Mouse (Mus musculus) 3T3-L1 (cell line): Measurements from ENCODE around the gene Tigd3.

ENCODE experiments used
- DNase-seq: peaks from one replicate; pipeline ENCODE4 v3.0.0-alpha.2; 2015; ENCODE audit warnings: low read depth, low spot score

Tigd3 gene

GRCm38 (mm10) chr19:5894002-5894678, at the start of gene Tigd3:
TSS of gene Tigd3 (minus strand) at chr19:5894149.
- peak; percentile 94 for DNase-seq

DNA sequence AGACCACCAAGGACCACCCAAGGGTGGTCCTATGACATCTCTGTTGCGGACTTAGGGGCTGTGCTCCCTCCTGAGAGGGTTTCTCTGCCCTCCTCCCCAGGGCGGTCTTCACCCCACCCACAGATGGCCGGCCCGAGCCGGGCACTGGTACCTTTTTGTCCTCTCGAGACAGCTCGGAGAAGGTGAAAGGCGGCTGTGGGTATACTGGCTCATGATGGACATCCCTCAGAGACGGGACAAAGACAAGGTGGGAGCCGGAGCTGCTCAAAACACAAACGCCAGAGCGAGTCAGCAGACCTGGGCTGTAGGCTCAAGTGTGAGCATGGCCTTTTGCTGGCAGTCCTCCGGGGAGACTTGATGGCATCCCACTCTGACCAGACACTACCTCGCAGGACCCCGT, 49.5 kb upstream of the Tigd3 start:
- DNase-seq: no peak

GRCm38 (mm10) chr19:5942581-5942980, 48.6 kb upstream of the Tigd3 start:
- DNase-seq: no peak

DNA sequence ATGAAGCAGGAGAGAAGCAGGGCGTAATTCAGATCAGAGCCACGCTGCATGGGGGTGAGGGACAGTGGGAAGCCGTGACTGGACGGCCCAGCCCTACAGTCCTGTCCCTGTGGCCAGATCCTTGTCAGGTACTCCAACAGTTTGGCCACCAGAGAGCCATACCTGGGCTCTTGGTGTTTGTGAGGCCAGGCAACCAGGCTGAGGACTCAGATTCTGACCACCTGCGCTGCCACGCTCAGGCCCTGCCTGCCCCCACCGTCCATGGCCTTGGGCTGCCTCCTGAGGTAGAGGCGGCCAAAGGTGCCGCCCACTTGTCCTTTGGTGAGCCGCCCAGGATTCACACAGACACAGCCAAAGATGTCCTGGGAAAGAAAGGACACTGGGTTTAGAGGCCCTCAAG, 46.7 kb upstream of the Tigd3 start:
- DNase-seq: no peak

- peak; percentile 100 for DNase-seq
Measured at GRCm38 (mm10) chr19:5940173-5940572, 46.2 kb upstream of the Tigd3 start.

GRCm38 (mm10) chr19:5939715-5940114, 45.8 kb upstream of the Tigd3 start:
- no peak for DNase-seq

DNA sequence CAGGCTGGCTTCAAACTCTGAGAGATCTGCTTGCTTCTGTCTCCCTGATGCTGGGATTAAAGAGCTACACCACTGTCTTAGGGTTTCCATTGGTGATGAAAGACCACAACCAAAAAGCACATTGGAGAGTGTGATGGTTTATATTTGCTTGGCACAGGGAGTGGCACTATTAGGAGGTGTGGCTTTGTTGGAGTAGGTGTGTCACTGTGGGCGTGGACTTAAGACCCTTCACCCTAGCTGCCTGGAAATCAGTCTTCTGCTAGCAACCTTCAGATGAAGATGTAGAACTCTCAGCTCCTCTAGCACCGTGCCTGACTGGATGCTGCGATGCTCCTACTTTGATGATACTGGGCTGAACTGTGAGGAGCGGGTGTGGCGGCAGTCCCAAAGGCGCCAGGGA, 44.6 kb upstream of the Tigd3 start:
- no peak for DNase-seq

DNA sequence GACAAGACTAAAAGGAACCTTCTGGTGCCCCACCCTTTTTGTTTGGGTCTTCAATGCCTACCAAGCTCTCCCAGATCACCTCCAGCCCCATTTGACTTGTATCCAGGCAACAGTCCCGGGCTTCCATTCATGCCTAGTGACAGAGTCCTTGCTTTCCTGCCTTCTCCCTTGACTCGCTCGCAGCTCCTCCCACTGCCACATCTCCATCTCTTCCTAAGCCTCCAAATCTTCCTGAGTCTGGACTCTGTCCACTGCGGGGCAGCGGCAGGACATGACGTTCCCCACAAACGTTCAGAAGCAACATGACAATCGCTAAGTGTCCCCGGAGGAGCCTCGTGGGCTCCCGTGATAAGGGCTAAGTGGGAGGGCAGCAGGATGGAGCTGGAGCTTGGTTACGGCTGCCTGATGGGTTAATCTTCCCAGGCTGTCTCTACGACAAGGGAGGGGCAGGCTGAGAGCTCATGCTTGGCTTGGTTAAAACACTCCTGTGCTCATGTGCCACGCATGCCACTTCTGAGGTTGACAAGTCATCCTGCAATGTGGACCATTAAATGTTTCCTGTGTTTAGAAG, 44.0 kb upstream of the Tigd3 start:
- no peak for DNase-seq

- no peak for DNase-seq
Measured at GRCm38 (mm10) chr19:5937095-5937835, 43.3 kb upstream of the Tigd3 start.

DNA sequence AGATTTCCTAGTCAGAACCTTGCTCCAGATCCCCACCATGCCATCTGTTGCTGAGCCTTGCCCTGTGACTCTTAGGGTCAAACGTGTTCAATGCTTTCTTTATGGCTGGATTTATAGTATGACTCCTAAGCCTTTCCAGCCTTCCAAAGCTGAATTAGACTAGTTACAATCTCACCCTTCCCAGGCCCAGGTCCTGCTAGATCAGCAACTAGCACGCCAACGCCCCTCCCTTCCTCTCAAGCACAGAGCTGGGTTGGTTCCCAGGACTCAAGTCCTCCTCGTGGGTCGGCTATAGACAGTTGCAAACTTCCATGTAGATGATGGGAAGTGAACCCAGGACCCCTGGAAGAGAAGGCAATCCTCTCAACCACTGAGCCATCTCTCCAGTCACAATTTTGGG, 41.7 kb upstream of the Tigd3 start:
- no peak for DNase-seq

DNA sequence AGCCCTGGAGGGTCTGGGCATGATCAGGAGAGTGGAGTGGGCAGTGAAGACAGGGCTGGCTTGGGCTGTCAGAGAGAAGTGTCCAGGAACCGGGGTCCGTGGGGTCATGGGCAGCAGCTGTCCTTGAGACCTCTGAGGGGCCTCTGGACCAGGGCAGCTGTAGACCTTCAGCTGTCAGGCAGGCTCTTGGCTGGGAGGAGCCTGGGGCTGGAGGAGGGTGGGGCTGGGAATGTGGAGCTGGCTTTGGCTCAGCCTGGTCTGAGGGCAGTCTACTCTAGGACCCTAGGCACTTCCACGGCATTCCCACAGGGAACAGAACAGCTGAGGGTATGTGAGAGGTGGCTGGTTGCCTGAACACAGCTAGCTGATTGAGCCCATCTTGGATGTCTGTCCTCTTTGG, 41.3 kb upstream of the Tigd3 start:
- no peak for DNase-seq

DNA sequence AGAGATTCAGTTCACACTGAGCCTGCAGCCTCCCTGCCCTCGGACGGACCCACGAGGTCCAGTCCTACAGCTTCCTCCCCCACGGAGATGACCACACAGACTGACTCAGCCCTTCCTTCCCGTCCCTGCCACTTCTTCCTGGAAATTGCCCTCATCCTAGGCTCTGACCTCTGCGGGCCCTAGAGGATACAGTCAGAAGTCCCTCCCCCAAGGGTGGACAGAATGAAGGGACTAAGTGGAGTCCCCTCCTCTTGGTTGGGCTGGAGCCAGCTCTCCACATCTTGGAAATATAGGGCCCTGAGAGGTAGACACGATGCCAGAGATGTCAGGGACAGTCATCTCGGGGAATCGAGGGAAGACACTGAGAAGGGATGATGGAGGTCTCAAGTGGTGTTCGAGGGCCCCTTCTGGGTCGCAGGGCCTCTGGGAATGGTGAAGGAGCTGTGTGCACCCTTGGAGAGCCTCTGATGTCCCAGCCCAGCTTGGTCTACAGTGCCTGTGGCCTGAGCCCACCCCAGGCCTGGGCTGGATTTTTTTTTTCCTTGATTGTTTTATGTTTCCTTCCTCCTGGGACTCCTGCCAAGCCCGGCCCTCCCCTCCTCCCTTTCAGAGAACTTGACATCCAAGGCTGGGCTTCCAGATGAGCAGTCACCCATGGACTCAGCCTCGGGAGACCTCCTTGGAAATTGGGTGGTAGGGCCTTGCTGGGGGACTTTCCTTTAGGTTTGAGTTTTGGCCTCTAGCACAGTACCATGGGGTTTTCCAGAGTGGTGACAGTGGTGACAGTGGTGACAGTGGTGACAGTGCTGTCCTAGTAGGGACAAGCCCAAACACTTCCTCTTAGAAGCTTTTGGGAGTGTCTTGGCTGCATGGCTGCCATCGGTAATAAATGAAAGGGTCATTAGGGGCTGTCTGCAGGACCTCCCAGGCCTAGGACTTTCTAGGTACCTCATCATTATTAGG, 36.0 kb upstream of the Tigd3 start:
- no peak for DNase-seq

GRCm38 (mm10) chr19:5928546-5928945, 34.6 kb upstream of the Tigd3 start:
- DNase-seq: no peak

- peak; percentile 41 for DNase-seq
Measured at GRCm38 (mm10) chr19:5928104-5928503, 34.2 kb upstream of the Tigd3 start.

DNA sequence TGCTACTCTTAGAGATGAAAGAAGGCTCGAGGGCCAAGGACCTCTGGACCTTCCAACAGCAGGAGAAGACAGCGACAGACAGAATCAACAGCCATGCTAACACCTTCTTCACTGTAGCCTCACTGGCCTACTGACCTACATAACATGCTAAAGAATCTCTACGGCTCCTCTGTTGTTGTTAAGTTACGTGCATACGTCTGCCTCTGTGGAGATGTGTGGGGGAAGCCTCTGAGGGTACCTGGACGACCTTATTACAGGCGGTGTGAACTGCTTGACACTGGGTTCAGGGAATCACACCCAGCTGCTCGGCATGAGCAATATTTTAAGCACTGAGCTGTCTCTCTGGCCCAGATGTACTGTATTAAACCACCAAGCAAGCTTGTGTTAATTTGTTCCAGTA, 33.6 kb upstream of the Tigd3 start:
- DNase-seq: no peak

DNA sequence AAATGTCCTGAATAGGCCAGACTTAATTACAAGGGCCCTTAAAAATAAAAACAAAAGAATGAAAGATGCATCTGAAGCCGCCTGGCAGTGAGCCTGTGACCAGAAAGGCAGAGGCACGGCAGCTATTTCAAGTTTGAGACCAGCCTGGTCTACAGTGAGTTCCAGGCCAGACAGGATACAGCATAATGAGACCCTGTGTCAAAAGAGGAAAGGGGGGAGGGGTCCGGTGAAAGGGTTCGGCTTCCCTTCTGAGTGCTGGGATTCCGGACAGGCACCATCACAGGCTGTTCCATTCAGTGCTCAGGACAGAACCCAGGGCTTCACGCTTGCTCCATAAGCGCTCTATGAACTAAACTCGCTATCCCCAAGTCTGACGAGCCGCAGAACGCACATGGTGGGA, 33.1 kb upstream of the Tigd3 start:
- DNase-seq: no peak

DNA sequence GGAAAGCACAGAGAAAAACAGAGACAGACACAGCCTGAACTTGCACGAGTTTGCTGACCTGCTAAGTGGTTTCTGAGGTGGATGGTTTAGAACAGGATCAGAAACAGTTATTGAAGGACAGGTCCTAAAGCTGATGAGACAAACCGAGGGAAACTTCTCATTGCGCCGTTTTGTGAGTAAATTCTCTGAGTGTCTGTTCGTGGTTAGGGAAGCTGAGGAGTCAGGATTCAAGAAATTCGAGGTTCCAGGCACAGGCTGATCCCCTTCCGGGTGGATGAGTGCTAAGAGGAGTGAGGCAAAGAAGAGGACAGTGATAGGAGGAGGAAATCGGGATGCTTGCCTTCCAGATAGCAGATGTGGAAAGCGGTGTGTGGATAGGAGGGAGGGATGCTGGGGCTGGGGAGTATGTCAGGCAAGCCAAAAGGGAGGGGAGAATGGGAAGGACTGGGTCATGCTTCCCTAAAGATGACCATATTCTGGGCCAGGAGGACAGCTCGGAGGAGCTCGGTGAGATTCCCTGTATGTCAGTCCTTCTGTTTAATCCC, 31.4 kb upstream of the Tigd3 start:
- DNase-seq: peak; percentile 74

GRCm38 (mm10) chr19:5924713-5925093, 30.8 kb upstream of the Tigd3 start, which contains the start of gene Cdc42ep2:
TSS of gene Cdc42ep2 (minus strand) at chr19:5924816.
- DNase-seq: peak; percentile 100

- peak; percentile 95 for DNase-seq
Measured at GRCm38 (mm10) chr19:5923990-5924712, 30.2 kb upstream of the Tigd3 start.

- no peak for DNase-seq
Measured at GRCm38 (mm10) chr19:5922963-5923362, 29.0 kb upstream of the Tigd3 start.
